Mouse (Mus musculus) kidney, embryonic 16.5 days (tissue): ENCODE measurements around the gene Cox8b. TPM values are rescaled to one million over a fixed set of nuclear protein-coding genes. Genes with fewer than 3 reads are reported as not detected.
A peak's percentile ranks its signal among the peaks of the same experiment; 100 is the strongest.

Experiments used
- ATAC-seq: fragments of 200-750 bp; cut with Nextera tagmentation; 2 replicates; pipeline ENCODE4 v1.8.0; 2017; ENCODE audit warnings: moderate TSS enrichment; ENCODE audit not compliant: low FRiP score, low TSS enrichment
- H3K27ac ChIP-seq: fragments of 300-500 bp; sonication (generic); 2 replicates; pipeline ENCODE4 v1.5.1; 2014; ENCODE audit warnings: low read length
- H3K27me3 ChIP-seq: fragments of 300-500 bp; sonication (generic); 2 replicates; pipeline ENCODE4 v1.6.1; 2014; ENCODE audit warnings: low read length, control low read depth, mixed read lengths; ENCODE audit not compliant: insufficient read depth
- H3K36me3 ChIP-seq: fragments of 300-500 bp; sonication (generic); 2 replicates; pipeline ENCODE4 v1.6.1; 2014; ENCODE audit warnings: low read length, control low read depth, mixed read lengths; ENCODE audit not compliant: insufficient read depth
- H3K4me1 ChIP-seq: fragments of 300-500 bp; sonication (generic); 2 replicates; pipeline ENCODE4 v1.6.1; 2014; ENCODE audit warnings: low read length, control low read depth, mixed read lengths; ENCODE audit not compliant: insufficient read depth
- H3K4me2 ChIP-seq: fragments of 300-500 bp; sonication (generic); replicated peaks from 2 replicates; pipeline ENCODE4 v1.6.1; 2014; ENCODE audit warnings: low read depth, low read length
- H3K4me3 ChIP-seq: fragments of 300-500 bp; sonication (generic); 2 replicates; pipeline ENCODE4 v1.5.1; 2014; ENCODE audit warnings: mild to moderate bottlenecking, low read length
- H3K9ac ChIP-seq: fragments of 300-500 bp; sonication (generic); replicated peaks from 2 replicates; pipeline ENCODE4 v1.6.1; 2014; ENCODE audit warnings: low read length
- H3K9me3 ChIP-seq: fragments of 300-500 bp; sonication (generic); 2 replicates; pipeline ENCODE4 v1.6.1; 2016; ENCODE audit warnings: low read length, control low read depth
- WGBS: fragments of 180-500 bp; shearing (Covaris S2); extraction: QIAGEN DNeasy Blood & Tissue Kit; methylation state at CpG from one replicate; pipeline ENCODE4 v1.1.7; 2014; 5-methylcytosine and 5-hydroxymethylcytosine counted together
- polyA plus RNA-seq: library from polyadenylated mRNA; unstranded; fragments of >200 nt; fragmentation: Nextera tagmentation; extraction: Ambion mirVana; gene quantifications from 2 replicates; pipeline ENCODE4 v1.2.1, GENCODE M21; 2015

The Cox8b gene
- polyA plus RNA-seq, 1 experiment from 2014 or later, result 2.6 TPM

- Histone ChIP-seq H3K9me3 (no peaks in the 10 kb centered on the region), H3K9ac (no peak within 1 kb of the TSS), H3K36me3 (no peaks in the 10 kb centered on the region), H3K27me3 (peaks cover 64% of the 10 kb centered on the region), H3K4me2 (peak within 1 kb of the TSS; percentile 64), H3K4me1 (peaks cover 17% of the 10 kb centered on the region), H3K27ac (no peak within 1 kb of the TSS), H3K4me3 (no peak within 1 kb of the TSS)
- ATAC-seq, result no peak
- WGBS, result 50% methylated on average over 8 of the region's 8 CpGs
These were observed 20.3 kb upstream of the Cox8b start, which contains the start of gene Nlrp6 for GRCm38 (mm10) chr7:140920418-140921029. Gene Nlrp6 (plus strand): TSS chr7:140920902.

- no peak for ATAC-seq
- Histone ChIP-seq H3K4me2 (no peak overlapping the region), H3K9ac (no peak overlapping the region), H3K4me1 (peaks cover 17% of the 10 kb centered on the region), H3K36me3 (no peaks in the 10 kb centered on the region), H3K9me3 (no peaks in the 10 kb centered on the region), H3K27ac (no peak overlapping the region), H3K27me3 (peaks cover 61% of the 10 kb centered on the region), H3K4me3 (no peak overlapping the region)
- 37% methylated on average over 4 of the region's 4 CpGs for WGBS
These were observed 19.7 kb upstream of the Cox8b start for GRCm38 (mm10) chr7:140919911-140920310.

DNA sequence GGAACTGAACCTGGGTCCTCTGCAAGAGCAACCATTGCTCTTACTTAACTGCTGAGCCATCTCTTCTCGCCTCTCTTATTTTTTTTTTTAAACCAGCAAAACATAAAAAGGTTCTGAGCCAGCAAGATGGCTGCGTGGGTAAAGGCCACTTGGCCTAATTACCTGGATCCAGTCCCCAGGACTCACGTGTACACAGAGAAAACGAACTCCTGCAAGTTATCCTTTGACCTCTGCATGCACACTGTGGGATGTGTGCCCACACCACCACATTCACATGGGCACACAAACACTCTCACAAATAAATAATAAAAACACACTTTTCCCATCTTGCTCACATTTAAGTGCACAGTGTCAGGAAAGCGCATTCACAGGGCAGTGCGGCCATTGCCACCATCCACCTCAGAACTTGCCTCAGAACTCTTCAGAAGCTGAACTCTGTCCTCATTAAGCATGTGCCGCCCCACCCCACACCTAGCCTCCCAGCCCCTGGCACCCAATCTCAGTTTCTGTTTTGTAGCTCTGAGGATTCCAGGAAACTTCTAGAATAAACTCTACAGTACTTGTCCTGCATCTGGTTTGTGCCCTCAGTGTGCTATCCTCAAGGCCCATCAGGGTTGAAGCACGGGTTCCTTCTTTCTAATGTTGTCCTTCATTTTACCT lies 13.9 kb upstream of the Cox8b start:
- no peak overlapping the region for H3K4me3 ChIP-seq
- no peak for ATAC-seq
- H3K4me1 ChIP-seq, result 0 out of 2 replicates have a peak, but pooled peaks cover 2% of the 10 kb centered on the region
- no peaks in the 10 kb centered on the region for H3K36me3 ChIP-seq
- H3K4me2 ChIP-seq, result no peak overlapping the region
- WGBS, result 82% methylated on average over 8 of the region's 8 CpGs
- peaks cover 3% of the 10 kb centered on the region; the same call in 1 of the 2 replicates for H3K27me3 ChIP-seq
- no peak overlapping the region for H3K27ac ChIP-seq
- no peak overlapping the region for H3K9ac ChIP-seq
- no peaks in the 10 kb centered on the region for H3K9me3 ChIP-seq

- peak; percentile 60 for ATAC-seq
- Histone ChIP-seq H3K36me3 (no peaks in the 10 kb centered on the region), H3K27me3 (no peaks in the 10 kb centered on the region), H3K9me3 (no peaks in the 10 kb centered on the region), H3K4me1 (0 out of 2 replicates have a peak, but pooled peaks cover 3% of the 10 kb centered on the region), H3K4me2 (no peak overlapping the region), H3K9ac (no peak overlapping the region), H3K27ac (peak overlapping the region; percentile 73), H3K4me3 (no peak overlapping the region)
- WGBS, result 54% methylated on average over 5 of the region's 5 CpGs
These were observed 12.7 kb upstream of the Cox8b start for GRCm38 (mm10) chr7:140912846-140913482.

GRCm38 (mm10) chr7:140912293-140912692 lies 12.0 kb upstream of the Cox8b start:
- Histone ChIP-seq H3K4me1 (0 out of 2 replicates have a peak, but pooled peaks cover 3% of the 10 kb centered on the region), H3K36me3 (no peaks in the 10 kb centered on the region), H3K27me3 (no peaks in the 10 kb centered on the region), H3K4me3 (no peak overlapping the region), H3K9ac (0 out of 2 replicates have a peak overlapping the region, but pooled peaks have one; percentile 18), H3K9me3 (no peaks in the 10 kb centered on the region), H3K4me2 (no peak overlapping the region), H3K27ac (peak overlapping the region; percentile 73)
- WGBS, result 63% methylated on average over 3 of the region's 3 CpGs
- no peak for ATAC-seq

GRCm38 (mm10) chr7:140908634-140909107 lies 8.4 kb upstream of the Cox8b start:
- no peaks in the 10 kb centered on the region for H3K9me3 ChIP-seq
- H3K36me3 ChIP-seq, result no peaks in the 10 kb centered on the region
- ATAC-seq, result peak; percentile 86

DNA sequence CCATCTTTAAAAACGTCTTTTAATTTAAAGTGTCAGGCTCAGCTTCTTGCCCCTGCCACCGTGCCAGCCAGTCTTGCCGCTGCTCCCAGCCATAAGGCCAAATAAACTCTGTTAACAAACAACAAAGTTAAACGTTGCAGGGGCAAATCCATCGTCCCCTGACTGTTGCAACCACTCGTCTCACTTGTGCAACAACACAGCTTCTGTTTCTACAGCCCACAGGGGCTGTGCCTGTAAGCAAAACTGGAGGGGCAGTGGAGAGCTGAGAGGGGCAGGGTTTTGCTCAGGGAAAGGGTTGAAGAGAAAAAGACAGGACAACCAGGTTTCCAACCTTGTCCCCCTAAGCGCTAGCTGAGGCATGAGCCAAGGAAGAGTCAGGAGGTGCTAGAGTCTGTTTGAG lies 7.9 kb upstream of the Cox8b start:
- no peak for ATAC-seq
- Histone ChIP-seq H3K36me3 (no peaks in the 10 kb centered on the region), H3K9me3 (no peaks in the 10 kb centered on the region), H3K27me3 (no peaks in the 10 kb centered on the region), H3K27ac (no peak overlapping the region), H3K4me1 (0 out of 2 replicates have a peak, but pooled peaks cover 3% of the 10 kb centered on the region), H3K4me2 (no peak overlapping the region), H3K9ac (no peak overlapping the region), H3K4me3 (no peak overlapping the region)
- 43% methylated on average over 7 of the region's 7 CpGs for WGBS

More at GRCm38 (mm10) chr7:140908634-140909107, 8.4 kb upstream of the Cox8b start:
- no peak overlapping the region for H3K27ac ChIP-seq
- H3K9ac ChIP-seq, result 0 out of 2 replicates have a peak overlapping the region, but pooled peaks have one; percentile 9
- WGBS, result under 1% methylated on average over 19 of the region's 19 CpGs
- H3K4me2 ChIP-seq, result peak overlapping the region; percentile 54
- H3K27me3 ChIP-seq, result no peaks in the 10 kb centered on the region
- H3K4me3 ChIP-seq, result peak overlapping the region; percentile 40
- H3K4me1 ChIP-seq, result 0 out of 2 replicates have a peak, but pooled peaks cover 3% of the 10 kb centered on the region

DNA sequence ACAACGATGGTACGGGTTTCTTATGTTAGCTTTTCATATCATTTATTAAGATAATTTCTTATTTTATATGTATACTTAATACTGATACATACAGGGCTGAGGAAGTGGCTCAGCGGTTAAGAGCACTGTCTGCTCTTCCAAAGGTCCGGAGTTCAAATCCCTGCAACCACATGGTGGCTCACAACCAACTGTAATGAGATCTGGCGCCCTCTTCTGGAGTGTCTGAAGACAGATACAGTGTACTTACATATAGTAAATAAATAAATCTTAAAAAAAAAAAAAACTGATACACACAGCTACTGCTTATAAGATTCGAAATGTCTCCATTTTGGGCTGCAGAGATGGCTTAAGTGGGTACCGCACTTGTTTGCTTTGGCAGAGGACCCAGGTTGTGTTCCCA lies 7.5 kb upstream of the Cox8b start:
- Histone ChIP-seq H3K27me3 (no peaks in the 10 kb centered on the region), H3K4me2 (no peak overlapping the region), H3K9ac (no peak overlapping the region), H3K4me3 (no peak overlapping the region), H3K36me3 (no peaks in the 10 kb centered on the region), H3K4me1 (peaks cover 7% of the 10 kb centered on the region; the same call in 1 of the 2 replicates), H3K9me3 (no peaks in the 10 kb centered on the region), H3K27ac (no peak overlapping the region)
- ATAC-seq, result no peak
- 84% methylated on average over 7 of the region's 7 CpGs for WGBS

DNA sequence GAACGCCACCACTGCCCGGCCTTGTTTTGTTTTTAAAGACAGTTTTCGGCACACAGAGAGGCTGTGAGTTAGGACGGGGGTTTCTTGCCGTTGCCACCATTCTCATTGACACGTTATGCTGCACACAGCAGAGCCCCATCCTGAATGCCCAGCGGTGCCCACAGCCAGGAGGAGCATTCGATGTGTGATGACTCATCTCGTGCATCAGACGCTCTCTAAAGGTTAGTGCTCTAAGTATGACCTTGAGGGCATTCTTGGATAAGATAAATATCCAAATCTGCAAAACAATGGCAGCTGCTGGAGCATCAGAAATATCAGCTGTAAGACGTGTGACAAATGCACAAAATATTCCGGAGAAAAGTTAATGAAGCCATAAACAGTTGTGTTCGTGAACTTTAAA lies 6.9 kb upstream of the Cox8b start:
- Histone ChIP-seq H3K27me3 (no peaks in the 10 kb centered on the region), H3K27ac (no peak overlapping the region), H3K4me3 (no peak overlapping the region), H3K4me2 (no peak overlapping the region), H3K4me1 (peaks cover 7% of the 10 kb centered on the region; the same call in 1 of the 2 replicates), H3K9me3 (no peaks in the 10 kb centered on the region), H3K9ac (no peak overlapping the region), H3K36me3 (no peaks in the 10 kb centered on the region)
- no peak for ATAC-seq
- 77% methylated on average over 13 of the region's 13 CpGs for WGBS
